Mouse (Mus musculus): ENCODE results near the gene Ackr4.

Gene Ackr4

GRCm38 (mm10) chr9:104039031-104039695 lies 87.6 kb downstream of the Ackr4 start:
- DNase-seq, result no peak

- DNase-seq, result no peak
These were observed 88.5 kb downstream of the Ackr4 start for GRCm38 (mm10) chr9:104038266-104038665.

- peak; percentile 61 for DNase-seq
These were observed 91.3 kb downstream of the Ackr4 start for GRCm38 (mm10) chr9:104035261-104036015.

- DNase-seq, result no peak
These were observed 92.0 kb downstream of the Ackr4 start for GRCm38 (mm10) chr9:104034718-104035117.

- no peak for DNase-seq
These were observed 92.5 kb downstream of the Ackr4 start for GRCm38 (mm10) chr9:104034231-104034630.

All from cerebellum, adult 9-10 months (tissue).